Mouse (Mus musculus) embryonic fibroblast, embryonic 13.5 days (primary cell): ENCODE data around the gene Ccno. TPM values are rescaled to one million over a fixed set of nuclear protein-coding genes. Genes with fewer than 3 reads are reported as not detected.

Experiments used
- H3K27ac ChIP-seq: 2 replicates; pipeline ENCODE4 v1.5.1; 2012; ENCODE audit warnings: low read length, control low read depth, inconsistent platforms; ENCODE audit not compliant: insufficient read depth
- H3K4me1 ChIP-seq: 2 replicates; pipeline ENCODE4 v1.6.1; 2011; ENCODE audit warnings: low read length; ENCODE audit not compliant: control insufficient read depth, insufficient read depth
- H3K4me3 ChIP-seq: 2 replicates; pipeline ENCODE4 v1.5.1; 2011; ENCODE audit warnings: mild to moderate bottlenecking, control low read depth, low read length; ENCODE audit not compliant: insufficient read depth
- CTCF ChIP-seq: IDR thresholded peaks from 2 replicates; pipeline ENCODE4 v1.5.1; 2011; ENCODE audit warnings: mild to moderate bottlenecking, control low read depth, low read length, moderate library complexity, borderline replicate concordance; ENCODE audit not compliant: insufficient read depth
- POLR2A ChIP-seq: IDR thresholded peaks from 2 replicates; pipeline ENCODE4 v1.6.1; 2011; ENCODE audit warnings: low read depth, mild to moderate bottlenecking, control low read depth, low read length, moderate library complexity
- polyA plus RNA-seq: library from polyadenylated mRNA; stranded (reverse); fragments of >200 nt; gene quantifications from 2 replicates; pipeline ENCODE4 v1.2.4, GENCODE M21; 2011; ENCODE audit warnings: low read depth; ENCODE audit not compliant: missing spikeins, insufficient read length

The Ccno gene
- polyA plus RNA-seq, 1 experiment, result 1.2 TPM

DNA sequence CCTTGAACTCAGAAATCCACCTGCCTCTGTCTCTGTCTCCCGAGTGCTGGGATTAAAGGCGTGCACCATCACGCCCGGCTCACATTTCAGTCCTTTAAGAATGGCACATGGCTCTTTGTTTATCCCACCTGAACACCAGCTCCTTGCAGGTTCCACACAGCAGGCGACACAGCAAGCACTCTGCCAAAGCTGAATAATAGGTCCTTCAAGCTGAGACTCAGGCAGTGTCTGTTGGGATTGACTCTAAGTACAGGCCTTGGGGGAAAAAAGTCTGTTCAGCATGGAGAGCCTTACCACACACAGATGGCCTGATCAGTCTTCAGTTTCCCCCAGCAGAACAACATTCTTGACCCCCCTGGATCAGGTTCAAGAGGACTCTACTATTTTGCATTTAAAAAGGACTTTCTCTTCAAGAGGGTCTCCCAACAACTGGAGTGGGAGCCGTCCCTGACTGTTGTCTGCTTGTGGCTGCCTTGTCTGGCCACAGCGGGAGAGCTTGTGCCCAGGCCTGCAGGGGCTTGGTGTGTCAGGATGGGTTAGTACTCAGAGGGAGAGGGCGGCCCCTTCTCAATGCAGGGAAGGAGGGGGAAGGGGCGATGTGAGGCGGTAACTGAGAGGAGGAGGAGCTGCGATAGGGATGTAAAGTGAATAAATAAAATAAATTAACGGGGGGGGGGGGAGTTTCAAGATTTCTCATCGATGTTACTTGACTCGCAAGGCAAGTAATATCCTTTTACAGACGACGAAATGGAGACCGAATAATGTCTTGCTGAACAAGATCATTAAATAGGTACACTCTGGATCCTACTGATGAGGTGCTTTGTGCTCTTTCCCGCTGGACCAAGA, 1.8 kb upstream of the Ccno start:
- H3K4me3 ChIP-seq, result no peak overlapping the region
- no peak for TF ChIP-seq POLR2A
- no peak for TF ChIP-seq CTCF
- H3K27ac ChIP-seq, result no peak overlapping the region
- H3K4me1 ChIP-seq, result no peaks in the 10 kb centered on the region; the same call in 1 of the 2 replicates

DNA sequence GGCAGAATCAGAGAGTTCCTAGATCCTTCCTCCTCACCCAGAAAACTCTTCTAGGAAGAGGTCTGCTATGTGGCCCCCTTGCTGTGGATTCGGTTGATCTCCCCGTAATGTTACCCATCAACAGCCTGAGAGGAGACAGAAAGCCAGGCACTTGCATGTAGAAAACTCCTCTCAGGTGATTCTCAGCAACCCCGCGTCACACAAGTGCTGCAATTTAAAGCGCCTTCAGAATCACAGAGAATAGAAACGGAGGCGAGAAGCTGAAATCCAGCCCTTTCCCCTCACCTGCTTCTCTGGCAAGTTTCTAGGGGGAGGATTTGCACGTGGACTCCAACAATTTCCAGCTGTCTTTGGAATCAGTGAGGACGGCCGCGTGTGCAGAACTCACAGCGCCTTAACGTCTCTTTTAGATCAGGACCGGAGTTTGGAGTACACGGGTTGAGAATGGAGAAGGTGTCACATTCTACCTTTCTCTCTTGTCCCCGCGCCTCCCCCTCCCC, 1.1 kb upstream of the Ccno start:
- Histone ChIP-seq H3K4me3 (no peak overlapping the region), H3K27ac (no peak overlapping the region), H3K4me1 (no peaks in the 10 kb centered on the region; the same call in 1 of the 2 replicates)
- no peak for TF ChIP-seq CTCF
- TF ChIP-seq POLR2A, result no peak

DNA sequence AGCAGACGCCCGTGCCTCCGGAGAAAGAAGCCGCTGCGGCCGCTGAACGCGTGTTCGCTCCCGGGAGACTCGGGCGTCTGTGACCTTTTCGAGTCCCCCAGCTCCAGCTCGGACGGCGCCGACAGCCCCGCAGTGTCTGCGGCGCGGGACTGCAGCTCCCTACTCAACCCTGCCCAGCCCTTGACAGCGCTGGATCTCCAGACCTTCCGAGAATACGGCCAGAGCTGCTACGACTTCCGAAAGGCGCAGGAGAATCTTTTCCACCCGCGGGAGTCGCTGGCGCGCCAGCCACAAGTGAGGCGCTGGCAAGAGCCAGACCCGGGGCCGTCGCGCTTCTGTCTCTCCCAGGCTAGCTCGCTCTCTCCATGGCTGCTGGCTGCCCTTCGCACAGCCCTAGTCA, 389 bp downstream of the Ccno start:
- TF ChIP-seq CTCF, result no peak
- no peak for TF ChIP-seq POLR2A
- no peak overlapping the region for H3K27ac ChIP-seq
- H3K4me3 ChIP-seq, result peak overlapping the region; percentile 42
- H3K4me1 ChIP-seq, result no peaks in the 10 kb centered on the region; the same call in 1 of the 2 replicates

DNA sequence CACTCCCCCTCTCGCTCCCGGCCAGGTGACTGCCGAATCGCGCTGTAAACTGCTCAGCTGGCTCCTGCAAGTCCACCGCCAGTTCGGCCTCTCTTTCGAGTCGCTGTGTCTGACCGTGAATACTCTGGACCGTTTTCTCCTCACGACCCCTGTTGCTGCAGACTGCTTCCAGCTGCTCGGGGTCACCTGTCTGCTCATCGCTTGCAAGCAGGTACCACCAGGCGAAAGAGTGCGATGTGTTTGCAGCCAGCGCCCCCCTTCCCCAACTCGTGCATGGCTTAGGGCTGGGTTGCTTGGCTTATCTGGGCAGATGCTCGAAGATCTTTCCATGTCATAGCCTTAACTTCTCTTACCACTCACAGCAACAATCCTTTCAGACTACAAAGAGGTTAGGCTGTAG, 1.3 kb downstream of the Ccno start:
- Histone ChIP-seq H3K4me3 (peak overlapping the region; percentile 1; the same call in 1 of the 2 replicates), H3K27ac (no peak overlapping the region), H3K4me1 (no peaks in the 10 kb centered on the region; the same call in 1 of the 2 replicates)
- TF ChIP-seq POLR2A (no peak), CTCF (no peak)

DNA sequence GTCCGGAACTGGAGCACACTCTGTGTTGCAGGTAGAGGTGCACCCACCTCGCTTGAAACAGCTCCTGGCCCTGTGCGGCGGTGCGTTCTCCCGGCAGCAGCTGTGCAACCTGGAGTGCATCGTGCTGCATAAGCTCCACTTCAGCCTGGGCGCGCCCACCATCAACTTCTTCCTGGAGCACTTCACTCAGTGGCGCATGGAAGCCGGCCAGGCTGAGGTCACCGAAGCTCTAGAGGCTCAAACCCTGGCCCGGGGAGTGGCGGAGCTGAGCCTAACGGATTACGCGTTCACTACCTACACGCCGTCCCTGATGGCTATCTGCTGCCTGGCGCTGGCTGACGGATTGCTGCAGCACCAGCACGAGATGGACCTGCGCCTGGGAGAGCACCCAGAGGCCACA, 1.9 kb downstream of the Ccno start:
- no peak overlapping the region for H3K27ac ChIP-seq
- TF ChIP-seq CTCF (no peak), POLR2A (no peak)
- no peaks in the 10 kb centered on the region; the same call in 1 of the 2 replicates for H3K4me1 ChIP-seq
- no peak overlapping the region for H3K4me3 ChIP-seq

DNA sequence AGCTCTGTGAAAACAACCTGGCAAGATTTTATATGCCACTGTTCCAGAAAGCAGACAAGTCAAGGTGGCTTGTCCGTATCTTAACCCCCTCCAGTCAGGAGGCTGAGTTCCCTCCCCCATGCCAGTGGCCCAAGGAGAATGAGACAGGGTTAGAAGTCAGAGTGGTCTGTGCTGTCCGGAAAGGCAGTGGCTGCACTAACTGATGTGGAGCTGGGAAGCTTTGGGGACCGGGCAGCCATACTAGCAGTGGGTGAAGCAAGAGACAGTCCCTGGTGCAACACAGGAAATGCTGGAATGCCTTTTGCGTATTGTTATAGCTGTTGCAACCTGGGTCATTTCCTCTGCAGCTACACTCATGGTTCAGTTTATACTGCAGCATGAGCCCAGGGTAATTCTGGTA, 2.7 kb downstream of the Ccno start:
- Histone ChIP-seq H3K4me1 (no peaks in the 10 kb centered on the region; the same call in 1 of the 2 replicates), H3K4me3 (no peak overlapping the region), H3K27ac (no peak overlapping the region)
- no peak for TF ChIP-seq POLR2A
- no peak for TF ChIP-seq CTCF

DNA sequence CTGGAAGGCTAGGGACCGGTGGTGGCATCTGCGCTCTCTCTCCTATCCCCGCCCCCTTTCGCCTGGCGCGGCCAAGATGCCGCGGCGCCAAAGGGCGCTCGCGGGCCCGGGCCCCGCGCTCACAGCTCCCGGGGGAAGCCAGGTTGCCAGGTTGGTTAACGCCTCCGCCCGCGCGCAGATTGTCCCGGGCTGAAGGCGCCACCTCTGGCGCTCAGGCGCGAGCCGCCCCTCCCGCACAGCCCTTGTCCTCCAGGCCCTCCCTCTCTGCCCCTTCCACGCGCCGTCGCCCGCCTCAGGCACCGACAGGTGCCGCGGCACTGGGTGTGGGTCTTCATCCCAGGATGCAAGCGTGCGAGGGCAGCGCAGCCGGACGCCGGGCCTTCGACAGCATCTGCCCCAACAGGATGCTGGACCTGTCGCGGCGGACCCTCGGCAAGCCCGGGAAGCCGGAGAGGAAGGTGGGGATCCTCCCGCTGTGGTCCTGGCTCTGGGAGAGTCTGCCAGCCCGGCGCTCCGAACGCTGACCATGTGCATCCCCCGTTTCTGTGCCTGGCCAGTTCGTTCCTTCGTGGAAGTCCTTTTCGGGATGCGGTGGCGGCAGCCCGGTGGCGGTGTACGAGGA, 6.0 kb downstream of the Ccno start, which contains the start of gene Mcidas:
Mcidas (plus strand) TSS at position 315 of the 622 bp plus-strand sequence.
- no peak for TF ChIP-seq POLR2A
- TF ChIP-seq CTCF, result no peak
- Histone ChIP-seq H3K27ac (no peak within 1 kb of the TSS), H3K4me3 (peak within 1 kb of the TSS; percentile 20; the same call in 1 of the 2 replicates), H3K4me1 (no peaks in the 10 kb centered on the region; the same call in 1 of the 2 replicates)

DNA sequence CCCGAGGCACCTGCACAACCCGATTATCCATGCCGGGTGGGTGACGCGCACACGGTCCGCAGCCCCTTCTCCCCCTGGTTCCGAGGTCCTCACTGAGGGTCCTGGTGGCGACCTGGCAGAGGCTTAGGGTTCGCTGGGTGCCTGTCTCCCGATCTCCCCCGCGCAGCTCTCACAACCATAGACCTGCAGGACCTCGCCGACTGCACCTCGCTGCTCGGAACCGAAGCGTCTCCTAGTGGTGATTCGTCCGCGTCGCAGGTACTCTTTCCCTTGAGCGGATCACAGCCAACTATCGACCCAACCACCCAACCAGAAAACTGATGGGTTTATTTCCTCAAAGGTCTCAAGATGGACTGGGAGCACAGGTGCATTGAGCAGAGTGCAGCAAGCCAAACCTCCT, 6.6 kb downstream of the Ccno start:
- no peak overlapping the region for H3K4me3 ChIP-seq
- H3K4me1 ChIP-seq, result peaks cover under 1% of the 10 kb centered on the region; the same call in 1 of the 2 replicates
- no peak overlapping the region for H3K27ac ChIP-seq
- peak; percentile 84 for TF ChIP-seq CTCF
- TF ChIP-seq POLR2A, result no peak

DNA sequence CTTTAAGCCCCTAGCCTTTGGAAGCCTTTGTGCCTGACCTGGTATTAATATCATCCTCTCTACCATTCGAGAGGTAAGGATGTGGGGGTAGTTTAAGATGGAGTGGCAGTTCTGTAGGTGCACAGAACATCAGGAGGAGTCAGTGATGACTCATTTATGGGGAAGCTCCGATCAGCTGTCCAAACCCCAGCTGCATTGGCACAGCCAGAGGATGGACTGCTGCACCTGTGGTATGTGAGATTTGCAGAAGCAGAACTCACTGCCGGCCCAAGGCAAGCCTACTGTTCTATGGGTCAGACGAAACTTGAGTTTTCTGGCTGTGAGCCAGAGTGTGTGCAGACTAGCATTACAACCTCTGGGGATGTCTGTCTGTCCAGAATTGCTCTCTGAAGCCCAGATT, 8.8 kb downstream of the Ccno start:
- TF ChIP-seq POLR2A (no peak), CTCF (no peak)
- Histone ChIP-seq H3K4me1 (0 out of 2 replicates have a peak, but pooled peaks cover 2% of the 10 kb centered on the region), H3K27ac (no peak overlapping the region), H3K4me3 (no peak overlapping the region)

DNA sequence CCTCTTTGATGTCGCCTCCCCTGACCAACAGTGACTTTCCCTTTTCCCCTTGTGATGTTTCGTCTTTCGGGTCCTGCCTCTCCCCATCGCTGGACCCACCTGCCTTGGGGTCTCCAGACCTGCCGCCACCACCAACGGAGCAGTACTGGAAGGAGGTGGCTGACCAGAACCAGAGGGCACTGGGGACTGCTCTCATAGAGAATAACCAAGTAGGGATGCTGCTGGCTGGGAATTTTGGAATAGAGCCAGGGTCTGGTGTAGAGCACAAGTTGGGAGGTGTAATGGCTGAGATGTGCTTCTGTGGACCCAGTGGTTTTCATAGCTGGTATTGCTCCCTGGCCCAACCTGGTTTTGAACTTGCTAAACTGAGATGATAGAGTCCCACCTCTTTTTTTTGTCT, 9.8 kb downstream of the Ccno start:
- Histone ChIP-seq H3K27ac (no peak overlapping the region), H3K4me3 (no peak overlapping the region), H3K4me1 (0 out of 2 replicates have a peak, but pooled peaks cover 2% of the 10 kb centered on the region)
- TF ChIP-seq CTCF (no peak), POLR2A (no peak)
